Mouse (Mus musculus) G1E (cell line): ENCODE data around the gene Ccdc88b. TPM values are rescaled to one million over a fixed set of nuclear protein-coding genes. Genes with fewer than 3 reads are reported as not detected.
"Not testable (repeated sequence)": the region's sequence is repeated elsewhere in the genome, so short reads cannot be mapped to it uniquely, and the experiment has no call there.

Source experiments
- ATAC-seq: 2 replicates; pipeline ENCODE4 v1.8.0; 2016; ENCODE audit warnings: mild to moderate bottlenecking; ENCODE audit not compliant: insufficient number of reproducible peaks, poor library complexity, low FRiP score, severe bottlenecking; ENCODE audit errors: extremely low read depth
- DNase-seq: peaks from one replicate; pipeline ENCODE4 v3.0.0; 2012; ENCODE audit warnings: low spot score
- H3K27me3 ChIP-seq: 2 replicates; pipeline ENCODE4 v1.6.1; 2012; ENCODE audit warnings: mild to moderate bottlenecking, low read length, inconsistent platforms; ENCODE audit not compliant: insufficient read depth
- H3K36me3 ChIP-seq: replicated peaks from 2 replicates; pipeline ENCODE3; 2012; ENCODE audit warnings: mild to moderate bottlenecking, inconsistent platforms
- H3K4me1 ChIP-seq: 2 replicates; pipeline ENCODE4 v1.6.1; 2012; ENCODE audit warnings: low read depth, low read length, inconsistent platforms, mixed read lengths; ENCODE audit not compliant: insufficient read depth
- H3K4me3 ChIP-seq: 2 replicates; pipeline ENCODE4 v1.5.1; 2012; ENCODE audit warnings: low read depth, mild to moderate bottlenecking, inconsistent platforms, low read length, moderate library complexity, mixed read lengths
- H3K9me3 ChIP-seq: replicated peaks from 2 replicates; pipeline ENCODE4 v1.6.1; 2012; ENCODE audit warnings: inconsistent platforms
- CTCF ChIP-seq: IDR thresholded peaks from 2 replicates; pipeline ENCODE4 v1.5.1; 2012; ENCODE audit warnings: low read depth, low read length, inconsistent platforms, mixed read lengths
- GATA1 ChIP-seq: IDR thresholded peaks from 2 replicates; pipeline ENCODE4 v1.6.1; 2012; ENCODE audit warnings: borderline replicate concordance, low read length, inconsistent platforms, mixed read lengths
- GATA2 ChIP-seq: IDR thresholded peaks from 2 replicates; pipeline ENCODE4 v1.6.1; 2012; ENCODE audit warnings: low read depth, low read length, inconsistent platforms, borderline replicate concordance
- POLR2AphosphoS5 ChIP-seq: IDR thresholded peaks from 2 replicates; pipeline ENCODE4 v1.6.1; 2012; ENCODE audit warnings: low read depth, low read length, inconsistent platforms; ENCODE audit not compliant: insufficient replicate concordance
- TAL1 ChIP-seq: conservative IDR thresholded peaks from 2 replicates; pipeline ENCODE4 v1.6.1; 2012; ENCODE audit warnings: low read depth, low read length, inconsistent platforms, mixed read lengths
- polyA plus RNA-seq: library from polyadenylated mRNA; stranded (reverse); fragments of >175 nt; gene quantifications from 2 replicates; pipeline ENCODE4 v1.2.3, GENCODE M21; 2012
- total RNA-seq, 2 experiments: library from RNA; stranded (forward) in 1 of 2; stranded (reverse) in 1 of 2; fragments of 200-1000 nt in 1 of 2; fragments of >200 nt in 1 of 2; fragmentation: Nextera tagmentation in 1 of 2; gene quantifications; 2 replicates each; pipeline ENCODE4 v1.2.3; 2014 to 2017

Ccdc88b gene
- total RNA-seq (2014; fragmentation: Nextera tagmentation) (14.6 and 18.8 TPM in 2 replicates), total RNA-seq (2017) (54.3 and 65.7 TPM in 2 replicates), polyA plus RNA-seq (102 and 124 TPM in 2 replicates)

GRCm38 (mm10) chr19:6858031-6858430 lies at the start of gene Ccdc88b:
Gene Ccdc88b, minus strand, starts transcription at chr19:6858211.
- DNase-seq (peak; percentile 93), ATAC-seq (peak; percentile 72)
- Histone ChIP-seq H3K4me1 (peaks cover 76% of the 10 kb centered on the region), H3K27me3 (no peaks in the 10 kb centered on the region), H3K36me3 (peaks cover 67% of the 10 kb centered on the region), H3K9me3 (no peaks in the 10 kb centered on the region), H3K4me3 (peak within 1 kb of the TSS; percentile 72)
- TF ChIP-seq CTCF (no peak), POLR2AphosphoS5 (no peak), GATA1 (no peak), GATA2 (no peak), TAL1 (no peak)

GRCm38 (mm10) chr19:6907094-6907493 lies 49.1 kb upstream of the Ccdc88b start:
- ATAC-seq, result no peak

GRCm38 (mm10) chr19:6906199-6906598 lies 48.2 kb upstream of the Ccdc88b start:
- peaks cover 52% of the 10 kb centered on the region for H3K36me3 ChIP-seq
- no peaks in the 10 kb centered on the region for H3K9me3 ChIP-seq
- H3K4me1 ChIP-seq, result peaks cover 33% of the 10 kb centered on the region
- no peak overlapping the region for H3K4me3 ChIP-seq
- no peak for TF ChIP-seq CTCF
- no peak for TF ChIP-seq POLR2AphosphoS5
- TF ChIP-seq GATA1, result no peak
- TF ChIP-seq GATA2, result no peak
- TF ChIP-seq TAL1, result no peak
- no peaks in the 10 kb centered on the region for H3K27me3 ChIP-seq
- ATAC-seq, result no peak
- DNase-seq, result no peak

More at GRCm38 (mm10) chr19:6907094-6907493, 49.1 kb upstream of the Ccdc88b start:
- Histone ChIP-seq H3K4me1 (peaks cover 42% of the 10 kb centered on the region), H3K27me3 (no peaks in the 10 kb centered on the region), H3K9me3 (no peaks in the 10 kb centered on the region), H3K36me3 (peaks cover 61% of the 10 kb centered on the region), H3K4me3 (no peak overlapping the region)
- TF ChIP-seq GATA2 (no peak), TAL1 (no peak), CTCF (no peak), GATA1 (no peak), POLR2AphosphoS5 (no peak)
- DNase-seq, result no peak

GRCm38 (mm10) chr19:6905498-6906159 lies 47.6 kb upstream of the Ccdc88b start:
- no peak for TF ChIP-seq GATA1
- no peak for TF ChIP-seq TAL1
- TF ChIP-seq POLR2AphosphoS5, result no peak
- TF ChIP-seq CTCF, result no peak
- TF ChIP-seq GATA2, result no peak
- H3K4me1 ChIP-seq, result peaks cover 30% of the 10 kb centered on the region
- no peaks in the 10 kb centered on the region for H3K9me3 ChIP-seq
- no peak for DNase-seq
- H3K27me3 ChIP-seq, result no peaks in the 10 kb centered on the region
- H3K4me3 ChIP-seq, result no peak overlapping the region
- ATAC-seq, result no peak
- H3K36me3 ChIP-seq, result peaks cover 48% of the 10 kb centered on the region

- DNase-seq, result no peak
- peaks cover 28% of the 10 kb centered on the region for H3K4me1 ChIP-seq
- no peaks in the 10 kb centered on the region for H3K27me3 ChIP-seq
- no peak overlapping the region for H3K4me3 ChIP-seq
- peaks cover 7% of the 10 kb centered on the region for H3K9me3 ChIP-seq
- TF ChIP-seq GATA2 (no peak), GATA1 (no peak)
- ATAC-seq, result no peak
- peaks cover 45% of the 10 kb centered on the region for H3K36me3 ChIP-seq
Observed at GRCm38 (mm10) chr19:6904846-6905245, 46.8 kb upstream of the Ccdc88b start.

GRCm38 (mm10) chr19:6903031-6903430 lies 45.0 kb upstream of the Ccdc88b start:
- DNase-seq (no peak), ATAC-seq (no peak)
- Histone ChIP-seq H3K4me3 (no peak overlapping the region), H3K4me1 (peaks cover 17% of the 10 kb centered on the region), H3K27me3 (0 out of 2 replicates have a peak, but pooled peaks cover 3% of the 10 kb centered on the region), H3K9me3 (peaks cover 11% of the 10 kb centered on the region), H3K36me3 (peaks cover 43% of the 10 kb centered on the region)
- TF ChIP-seq CTCF (no peak), TAL1 (no peak), GATA1 (no peak), GATA2 (no peak), POLR2AphosphoS5 (no peak)

GRCm38 (mm10) chr19:6899641-6900040 lies 41.6 kb upstream of the Ccdc88b start:
- peaks cover 9% of the 10 kb centered on the region for H3K36me3 ChIP-seq
- H3K4me3 ChIP-seq, result no peak overlapping the region
- peaks cover 17% of the 10 kb centered on the region for H3K9me3 ChIP-seq
- ATAC-seq, result no peak
- peaks cover 3% of the 10 kb centered on the region; the same call in 1 of the 2 replicates for H3K27me3 ChIP-seq
- 0 out of 2 replicates have a peak, but pooled peaks cover 3% of the 10 kb centered on the region for H3K4me1 ChIP-seq
- DNase-seq, result no peak
- no peak for TF ChIP-seq CTCF
- no peak for TF ChIP-seq TAL1
- TF ChIP-seq GATA1, result no peak
- TF ChIP-seq POLR2AphosphoS5, result no peak
- no peak for TF ChIP-seq GATA2

GRCm38 (mm10) chr19:6895608-6896305 lies 37.7 kb upstream of the Ccdc88b start:
- H3K4me3 ChIP-seq, H3K36me3 ChIP-seq, H3K27me3 ChIP-seq, DNase-seq, ATAC-seq: not testable (repeated sequence)
- Histone ChIP-seq H3K9me3 (peaks cover 17% of the 10 kb centered on the region), H3K4me1 (peaks cover 14% of the 10 kb centered on the region)
